In genomic region chr5:54178966-54179547, GRCm38 (mm10) we compare ENCODE assay signal across 20 mouse cellular contexts.
DNase-seq lines count a peak whose midpoint lies in the region; ATAC-seq lines count a peak whose summit lies in the region.
"Had no signal": no experiment of that assay in that cellular context is flagged by ENCODE, and none has a peak within 500 bp of the region (broad histone marks: within the 10 kb centered on the region; RNA-seq: fewer than 3 reads in every experiment).

No protein-coding gene starts in this region.

- H3K4me1 ChIP-seq in heart, embryonic 13.5 days: peaks cover 37% of the 10 kb centered on the region
- peaks cover 17% of the 10 kb centered on the region for H3K4me1 ChIP-seq in lung, embryonic 16.5 days (replicated peaks; ENCODE audit: control insufficient read depth, insufficient read depth, low read length)
- H3K4me1 ChIP-seq in limb, embryonic 11.5 days (ENCODE audit: control insufficient read depth, insufficient read depth, low read length): no peaks in the 10 kb centered on the region

- H3K4me3 ChIP-seq in heart, embryonic 13.5 days: no peak overlapping the region
- no peak overlapping the region for H3K4me3 ChIP-seq in lung, embryonic 16.5 days (ENCODE audit: low read length)
- no peak overlapping the region for H3K4me3 ChIP-seq in limb, embryonic 11.5 days (ENCODE audit: low read depth, low read length)
- H3K4me3 ChIP-seq: embryonic facial prominence, embryonic 15.5 days; intestine, embryonic 15.5 days; myocyte had no signal

- H3K4me2 ChIP-seq in heart, embryonic 13.5 days: 0 out of 2 replicates have a peak overlapping the region, but pooled peaks have one; percentile 7
- H3K4me2 ChIP-seq in lung, embryonic 16.5 days (ENCODE audit: low read depth, low read length): no peak overlapping the region
- H3K4me2 ChIP-seq in limb, embryonic 11.5 days (ENCODE audit: low read depth, severe bottlenecking): no peak overlapping the region
- H3K4me2 ChIP-seq: embryonic facial prominence, embryonic 15.5 days; intestine, embryonic 15.5 days had no signal

- H3K27ac ChIP-seq in heart, embryonic 13.5 days (replicated peaks): peak overlapping the region; percentile 78
- H3K27ac ChIP-seq in lung, embryonic 16.5 days (ENCODE audit: low read length): no peak overlapping the region
- H3K27ac ChIP-seq in limb, embryonic 11.5 days (replicated peaks; ENCODE audit: low read depth, low read length): no peak overlapping the region
- H3K27ac ChIP-seq: embryonic facial prominence, embryonic 15.5 days; liver, embryonic 14.5 days had no signal

- no peak for DNase-seq in heart, postnatal 4 days
- DNase-seq in lung, postnatal 4 days: no peak
- DNase-seq in embryo, embryonic 9.5 days (ENCODE audit: extremely low spot score): peak; percentile 55
- no peak for DNase-seq in limb, embryonic 11.5 days (ENCODE audit: low spot score)
- no peak for DNase-seq in frontal cortex, postnatal 36 days (ENCODE audit: low spot score in 2 of 2)
- DNase-seq: adrenal gland, postnatal 36 days; cerebellum, postnatal 14 days; gastrocnemius, postnatal 14 days; kidney, postnatal 36 days; lung, postnatal 36 days; right cerebral cortex, postnatal 25 days; thymus, adult 2 months had no signal

- peak overlapping the region; percentile 1; the same call in 1 of the 2 replicates for H3K9ac ChIP-seq in heart, embryonic 13.5 days
- no peak overlapping the region for H3K9ac ChIP-seq in lung, embryonic 16.5 days (ENCODE audit: low read length)
- H3K9ac ChIP-seq in limb, embryonic 11.5 days (ENCODE audit: low read length): no peak overlapping the region
- H3K9ac ChIP-seq: embryonic facial prominence, embryonic 15.5 days; intestine, embryonic 15.5 days; liver, embryonic 14.5 days had no signal

- no peaks in the 10 kb centered on the region for H3K36me3 ChIP-seq in heart, embryonic 13.5 days
- no peaks in the 10 kb centered on the region for H3K36me3 ChIP-seq in lung, embryonic 16.5 days (ENCODE audit: control insufficient read depth, insufficient read depth, low read length)
- no peaks in the 10 kb centered on the region for H3K36me3 ChIP-seq in limb, embryonic 11.5 days (ENCODE audit: control insufficient read depth, insufficient read depth, low read length)
- H3K36me3 ChIP-seq: embryonic facial prominence, embryonic 15.5 days; intestine, embryonic 15.5 days had no signal

- no peak for ATAC-seq in heart, embryonic 13.5 days (ENCODE audit: extremely low read depth, insufficient number of reproducible peaks, low FRiP score, low TSS enrichment)
- 0 out of 2 replicates have a peak, but pooled peaks have one; percentile 13 for ATAC-seq in lung, embryonic 16.5 days (ENCODE audit: low read depth)
- peak; percentile 45; the same call in 1 of the 2 replicates for ATAC-seq in limb, embryonic 11.5 days (ENCODE audit: insufficient number of reproducible peaks, low FRiP score, low TSS enrichment, low read depth)
- ATAC-seq: CD4-positive, CD25-positive, alpha-beta regulatory T cell, adult 4 months; forebrain, embryonic 16.5 days; intestine, embryonic 15.5 days had no signal

- 32% methylated on average over 13 of the region's 13 CpGs for WGBS in heart, embryonic 13.5 days
- 49% methylated on average over 13 of the region's 13 CpGs for WGBS in lung, embryonic 16.5 days
- WGBS in limb, embryonic 11.5 days: 29% methylated on average over 13 of the region's 13 CpGs

- no peaks in the 10 kb centered on the region for H3K27me3 ChIP-seq in heart, embryonic 13.5 days (replicated peaks)
- no peaks in the 10 kb centered on the region for H3K27me3 ChIP-seq in lung, embryonic 16.5 days (ENCODE audit: control insufficient read depth, insufficient read depth, low read depth, low read length)
- no peaks in the 10 kb centered on the region for H3K27me3 ChIP-seq in limb, embryonic 11.5 days (ENCODE audit: control insufficient read depth, insufficient read depth, low read length)
- H3K27me3 ChIP-seq: embryonic facial prominence, embryonic 15.5 days; intestine, embryonic 15.5 days had no signal

- H3K9me3 ChIP-seq in heart, embryonic 13.5 days: peaks cover 10% of the 10 kb centered on the region; the same call in 1 of the 2 replicates
- H3K9me3 ChIP-seq in lung, embryonic 16.5 days (ENCODE audit: control insufficient read depth, low read length): peaks cover 3% of the 10 kb centered on the region; the same call in 1 of the 2 replicates
- H3K9me3 ChIP-seq in limb, embryonic 11.5 days (ENCODE audit: control insufficient read depth, low read length): no peaks in the 10 kb centered on the region
- H3K9me3 ChIP-seq: intestine, embryonic 15.5 days had no signal
